ENCODE assay signal across 9 mouse cellular contexts in genomic region chr1:152956221-152956620, GRCm38 (mm10). TPM values are rescaled to one million over a fixed set of nuclear protein-coding genes. Genes with fewer than 3 reads are reported as not detected.
DNase-seq lines count a peak whose midpoint lies in the region; ATAC-seq lines count a peak whose summit lies in the region.
"Had no signal": no experiment of that assay in that cellular context is flagged by ENCODE, and none has a peak within 500 bp of the region (broad histone marks: within the 10 kb centered on the region; RNA-seq: fewer than 3 reads in every experiment).

No protein-coding gene starts in this region.

- H3K4me2 ChIP-seq in intestine, embryonic 16.5 days (ENCODE audit: low read depth, low read length): peak overlapping the region; percentile 74
- peak overlapping the region; percentile 73 for H3K4me2 ChIP-seq in limb, embryonic 15.5 days
- H3K4me2 ChIP-seq in neural tube, embryonic 11.5 days (ENCODE audit: low read depth): peak overlapping the region; percentile 69
- H3K4me2 ChIP-seq: liver, embryonic 15.5 days had no signal

- H3K9me3 ChIP-seq in intestine, embryonic 16.5 days (ENCODE audit: control insufficient read depth, low read length): no peaks in the 10 kb centered on the region
- no peaks in the 10 kb centered on the region for H3K9me3 ChIP-seq in limb, embryonic 15.5 days
- H3K9me3 ChIP-seq in neural tube, embryonic 11.5 days (ENCODE audit: control insufficient read depth, low read length): no peaks in the 10 kb centered on the region
- H3K9me3 ChIP-seq: liver, embryonic 15.5 days had no signal

- no peaks in the 10 kb centered on the region for H3K36me3 ChIP-seq in intestine, embryonic 16.5 days (ENCODE audit: control insufficient read depth, insufficient read depth, low read length)
- no peaks in the 10 kb centered on the region for H3K36me3 ChIP-seq in limb, embryonic 15.5 days
- no peaks in the 10 kb centered on the region for H3K36me3 ChIP-seq in neural tube, embryonic 11.5 days (ENCODE audit: control insufficient read depth, insufficient read depth, low read length)
- H3K36me3 ChIP-seq: liver, embryonic 15.5 days had no signal

- H3K4me1 ChIP-seq in intestine, embryonic 16.5 days (ENCODE audit: control insufficient read depth, insufficient read depth, low read length): peaks cover 9% of the 10 kb centered on the region; the same call in 1 of the 2 replicates
- H3K4me1 ChIP-seq in limb, embryonic 15.5 days: peaks cover 17% of the 10 kb centered on the region
- peaks cover 4% of the 10 kb centered on the region; the same call in 1 of the 2 replicates for H3K4me1 ChIP-seq in neural tube, embryonic 11.5 days (ENCODE audit: control insufficient read depth, insufficient read depth, low read length)
- H3K4me1 ChIP-seq: liver, embryonic 15.5 days had no signal

- H3K27ac ChIP-seq in intestine, embryonic 16.5 days (ENCODE audit: low read length): no peak overlapping the region
- H3K27ac ChIP-seq in limb, embryonic 15.5 days: no peak overlapping the region
- no peak overlapping the region for H3K27ac ChIP-seq in neural tube, embryonic 11.5 days (ENCODE audit: low read depth, low read length)
- H3K27ac ChIP-seq: liver, embryonic 15.5 days had no signal

- peaks cover 35% of the 10 kb centered on the region for H3K27me3 ChIP-seq in intestine, embryonic 16.5 days (replicated peaks; ENCODE audit: control insufficient read depth, insufficient read depth, low read length)
- peaks cover 56% of the 10 kb centered on the region for H3K27me3 ChIP-seq in limb, embryonic 15.5 days
- H3K27me3 ChIP-seq in neural tube, embryonic 11.5 days (ENCODE audit: control insufficient read depth, insufficient read depth, low read length): peaks cover 6% of the 10 kb centered on the region; the same call in 1 of the 2 replicates

- no peak overlapping the region for H3K9ac ChIP-seq in intestine, embryonic 16.5 days (ENCODE audit: low read depth, low read length)
- H3K9ac ChIP-seq in limb, embryonic 15.5 days: no peak overlapping the region
- no peak overlapping the region for H3K9ac ChIP-seq in neural tube, embryonic 11.5 days (ENCODE audit: low read length)
- H3K9ac ChIP-seq: liver, embryonic 15.5 days had no signal

- H3K4me3 ChIP-seq in intestine, embryonic 16.5 days (ENCODE audit: low read length): peak overlapping the region; percentile 41
- peak overlapping the region; percentile 39 for H3K4me3 ChIP-seq in limb, embryonic 15.5 days
- peak overlapping the region; percentile 49 for H3K4me3 ChIP-seq in neural tube, embryonic 11.5 days (ENCODE audit: low read depth, low read length)
- H3K4me3 ChIP-seq: liver, embryonic 15.5 days had no signal

- DNase-seq in layer of hippocampus, adult 18-20 months (ENCODE audit: low spot score in 2 of 2): peak; percentile 8 to 39
- no peak for DNase-seq in layer of hippocampus, adult 9-10 months (ENCODE audit: low spot score)
- peak; percentile 74 for DNase-seq in embryo, embryonic 10.5 days (ENCODE audit: low spot score)
- DNase-seq in heart, adult 18-20 months: peak; percentile 33 to 67
- peak; percentile 73 for DNase-seq in neural tube, embryonic 11.5 days (ENCODE audit: low spot score)
- peak; percentile 20 for DNase-seq in thymus, postnatal 25 days

- 4% methylated on average over 14 of the region's 14 CpGs for WGBS in intestine, embryonic 16.5 days
- WGBS in limb, embryonic 15.5 days: 4% methylated on average over 14 of the region's 14 CpGs
- WGBS in neural tube, embryonic 11.5 days: 5% methylated on average over 14 of the region's 14 CpGs

- peak; percentile 78 for ATAC-seq in intestine, embryonic 16.5 days
- ATAC-seq in limb, embryonic 15.5 days (ENCODE audit: insufficient number of reproducible peaks, low FRiP score, low TSS enrichment, low read depth): no peak
- 0 out of 2 replicates have a peak, but pooled peaks have one; percentile 20 for ATAC-seq in neural tube, embryonic 11.5 days (ENCODE audit: insufficient read depth, low FRiP score, low TSS enrichment)

RNA-seq across cellular contexts. Expression of gene Nmnat2, which starts 1.4 kb away (rescaled TPM):
- total RNA-seq in layer of hippocampus, adult 18-20 months (2021): 100 to 1,000 TPM; 136 to 152 TPM
- total RNA-seq in heart, adult 18-20 months (2021): under 1 TPM; 0.27 to 0.51 TPM
- 1.3 and 1.9 TPM in 2 replicates for polyA plus RNA-seq in intestine, embryonic 16.5 days (2015; fragmentation: Nextera tagmentation; extraction: Ambion mirVana)
- polyA plus RNA-seq in limb, embryonic 15.5 days (2015; fragmentation: Nextera tagmentation; extraction: Ambion mirVana): 1.4 and 2.4 TPM in 2 replicates
- polyA plus RNA-seq in neural tube, embryonic 11.5 days (2014; fragmentation: Nextera tagmentation; extraction: Ambion mirVana): 41.3 and 47.7 TPM in 2 replicates

RNA-seq across cellular contexts. Expression of gene Smg7, which starts 53.8 kb away (rescaled TPM):
- 10 to 100 TPM; 95.3 to 95.8 TPM for total RNA-seq in layer of hippocampus, adult 18-20 months (2021)
- 10 to 100 TPM; 42.2 to 43.1 TPM for total RNA-seq in heart, adult 18-20 months (2021)
- 17.1 and 17.8 TPM in 2 replicates for polyA plus RNA-seq in intestine, embryonic 16.5 days (2015; fragmentation: Nextera tagmentation; extraction: Ambion mirVana)
- 23.6 and 25.9 TPM in 2 replicates for polyA plus RNA-seq in limb, embryonic 15.5 days (2015; fragmentation: Nextera tagmentation; extraction: Ambion mirVana)
- 47.2 and 53.9 TPM in 2 replicates for polyA plus RNA-seq in neural tube, embryonic 11.5 days (2014; fragmentation: Nextera tagmentation; extraction: Ambion mirVana)

Comparison
In these comparisons a context has a peak if more than half of its experiments do, and no peak if none do; other contexts are left out.
1. RNA of gene Nmnat2, which starts 1.4 kb away (polyA plus RNA-seq): 41.3 to 47.7 TPM in neural tube, embryonic 11.5 days; 1.4 to 2.4 TPM in limb, embryonic 15.5 days and 1.3 to 1.9 TPM in intestine, embryonic 16.5 days; every median in the first group is over 10 times any median in the second.
2. Peak in every context shown above with its lines, with median percentiles within 50 percentile points of each other: H3K4me2 ChIP-seq and H3K4me3 ChIP-seq.